Mouse (Mus musculus): ENCODE measurements around the gene Sept8.
"Not testable (repeated sequence)": the region's sequence is repeated elsewhere in the genome, so short reads cannot be mapped to it uniquely, and the experiment has no call there.

Sept8 gene

GRCm38 (mm10) chr11:53523545-53524405 lies 4.7 kb downstream of the Sept8 start:
- no peak for DNase-seq (ENCODE audit: low read depth in 2 of 2, low spot score in 2 of 2)

GRCm38 (mm10) chr11:53524905-53525304 lies 5.8 kb downstream of the Sept8 start:
- peak in 1 of 2 experiments; percentile 5 for DNase-seq (ENCODE audit: low read depth in 2 of 2, low spot score in 2 of 2)

- DNase-seq (ENCODE audit: low read depth in 2 of 2, low spot score in 2 of 2): no peak
Measured at GRCm38 (mm10) chr11:53525461-53525860, 6.4 kb downstream of the Sept8 start.

GRCm38 (mm10) chr11:53528397-53529252 lies 9.6 kb downstream of the Sept8 start:
- DNase-seq (ENCODE audit: low read depth in 2 of 2, low spot score in 2 of 2): no peak

GRCm38 (mm10) chr11:53529253-53529557 lies 10.1 kb downstream of the Sept8 start:
- DNase-seq (ENCODE audit: low read depth in 2 of 2, low spot score in 2 of 2): no peak

GRCm38 (mm10) chr11:53530001-53530400 lies 10.9 kb downstream of the Sept8 start:
- DNase-seq (ENCODE audit: low read depth in 2 of 2, low spot score in 2 of 2): no peak

GRCm38 (mm10) chr11:53531578-53532230 lies 12.6 kb downstream of the Sept8 start:
- no peak for DNase-seq (ENCODE audit: low read depth in 2 of 2, low spot score in 2 of 2)

- no peak for DNase-seq (ENCODE audit: low read depth in 2 of 2, low spot score in 2 of 2)
Measured at GRCm38 (mm10) chr11:53532231-53532620, 13.2 kb downstream of the Sept8 start.

- DNase-seq (ENCODE audit: low read depth in 2 of 2, low spot score in 2 of 2): no peak
Measured at GRCm38 (mm10) chr11:53539002-53539491, 20.0 kb downstream of the Sept8 start.

GRCm38 (mm10) chr11:53540394-53540793 lies 21.3 kb downstream of the Sept8 start:
- no peak for DNase-seq (ENCODE audit: low read depth in 2 of 2, low spot score in 2 of 2)

- no peak for DNase-seq (ENCODE audit: low read depth in 2 of 2, low spot score in 2 of 2)
Measured at GRCm38 (mm10) chr11:53541222-53541621, 22.2 kb downstream of the Sept8 start.

GRCm38 (mm10) chr11:53543021-53543420 lies 24.0 kb downstream of the Sept8 start:
- no peak for DNase-seq (ENCODE audit: low read depth in 2 of 2, low spot score in 2 of 2)

GRCm38 (mm10) chr11:53546271-53546670 lies 27.2 kb downstream of the Sept8 start:
- no peak for DNase-seq (ENCODE audit: low read depth in 2 of 2, low spot score in 2 of 2)

- DNase-seq (ENCODE audit: low read depth in 2 of 2, low spot score in 2 of 2): no peak
Measured at GRCm38 (mm10) chr11:53547566-53547965, 28.5 kb downstream of the Sept8 start.

- no peak for DNase-seq (ENCODE audit: low read depth in 2 of 2, low spot score in 2 of 2)
Measured at GRCm38 (mm10) chr11:53548036-53548605, 29.1 kb downstream of the Sept8 start.

GRCm38 (mm10) chr11:53550714-53551113 lies 31.7 kb downstream of the Sept8 start:
- DNase-seq (ENCODE audit: low read depth in 2 of 2, low spot score in 2 of 2): no peak

GRCm38 (mm10) chr11:53551754-53552153 lies 32.7 kb downstream of the Sept8 start:
- no peak for DNase-seq (ENCODE audit: low read depth in 2 of 2, low spot score in 2 of 2)

- DNase-seq (ENCODE audit: low read depth in 2 of 2, low spot score in 2 of 2): not testable (repeated sequence)
Measured at GRCm38 (mm10) chr11:53556529-53556928, 37.5 kb downstream of the Sept8 start.

- DNase-seq (ENCODE audit: low read depth in 2 of 2, low spot score in 2 of 2): not testable (repeated sequence)
Measured at GRCm38 (mm10) chr11:53557992-53558391, 38.9 kb downstream of the Sept8 start.

- not testable (repeated sequence) for DNase-seq (ENCODE audit: low read depth in 2 of 2, low spot score in 2 of 2)
Measured at GRCm38 (mm10) chr11:53559980-53560379, 40.9 kb downstream of the Sept8 start.

- DNase-seq (ENCODE audit: low read depth in 2 of 2, low spot score in 2 of 2): no peak
Measured at GRCm38 (mm10) chr11:53561986-53562385, 42.9 kb downstream of the Sept8 start.

All from CD8-positive naive resting alpha-beta T cell, adult 2 months (primary cell).